Mouse (Mus musculus) cortical plate, adult 2 months (tissue): ENCODE measurements around the gene Pgs1.

ENCODE experiments used
- CTCF ChIP-seq: fragments of 200-500 bp; IDR thresholded peaks from 2 replicates; pipeline ENCODE4 v1.5.1; 2011; ENCODE audit warnings: mild to moderate bottlenecking, control low read depth, low read length; ENCODE audit not compliant: insufficient read depth; ENCODE audit errors: extremely low read depth
- POLR2A ChIP-seq: fragments of 200-500 bp; IDR thresholded peaks from 2 replicates; pipeline ENCODE4 v1.6.1; 2011; ENCODE audit warnings: mild to moderate bottlenecking, low read length, control low read depth; ENCODE audit not compliant: insufficient read depth; ENCODE audit errors: extremely low read depth

GRCm38 (mm10) chr11:117966506-117967100, 19.5 kb upstream of the Pgs1 start:
- TF ChIP-seq CTCF (no peak), POLR2A (no peak)
